Mouse (Mus musculus) yolk sac, embryonic 10.5 days (tissue): ENCODE measurements at regions not wholly inside any gene's neighbourhood (a gene's known extent, or its start where the extent isn't known, plus 50 kb on each side); places are given as distances from the start of the nearest gene placed in this dataset.

Experiments
- DNase-seq: peaks from one replicate; pipeline ENCODE4 v3.0.0-alpha.2; 2017; ENCODE audit warnings: low spot score

GRCm38 (mm10) chr4:31697769-31698505 lies 266.0 kb upstream of the Map3k7 start:
- DNase-seq: peak; percentile 10

- no peak for DNase-seq
Observed at GRCm38 (mm10) chr4:31698506-31698782, 265.5 kb upstream of the Map3k7 start.

GRCm38 (mm10) chr4:31699296-31699695 lies 264.6 kb upstream of the Map3k7 start:
- no peak for DNase-seq

- no peak for DNase-seq
Observed at GRCm38 (mm10) chr4:31714054-31714651, 249.7 kb upstream of the Map3k7 start.

- DNase-seq: no peak
Observed at GRCm38 (mm10) chr4:31723501-31723900, 240.4 kb upstream of the Map3k7 start.

- no peak for DNase-seq
Observed at GRCm38 (mm10) chr4:31724400-31724799, 239.5 kb upstream of the Map3k7 start.

GRCm38 (mm10) chr4:31727498-31728148 lies 236.3 kb upstream of the Map3k7 start:
- DNase-seq: no peak

GRCm38 (mm10) chr4:31728149-31728516 lies 235.8 kb upstream of the Map3k7 start:
- DNase-seq: no peak

GRCm38 (mm10) chr4:31743776-31744175 lies 220.1 kb upstream of the Map3k7 start:
- DNase-seq: no peak

GRCm38 (mm10) chr4:31744431-31744830 lies 219.5 kb upstream of the Map3k7 start:
- no peak for DNase-seq

GRCm38 (mm10) chr4:31753677-31754312 lies 210.1 kb upstream of the Map3k7 start:
- no peak for DNase-seq

- DNase-seq: no peak
Observed at GRCm38 (mm10) chr4:31757126-31757525, 206.8 kb upstream of the Map3k7 start.

GRCm38 (mm10) chr4:31760116-31760515 lies 203.8 kb upstream of the Map3k7 start:
- no peak for DNase-seq

- DNase-seq: no peak
Observed at GRCm38 (mm10) chr4:31762199-31762598, 201.7 kb upstream of the Map3k7 start.

GRCm38 (mm10) chr4:31768026-31768626 lies 195.8 kb upstream of the Map3k7 start:
- DNase-seq: no peak

GRCm38 (mm10) chr4:31769325-31769724 lies 194.6 kb upstream of the Map3k7 start:
- DNase-seq: no peak

- no peak for DNase-seq
Observed at GRCm38 (mm10) chr4:31786284-31786683, 177.6 kb upstream of the Map3k7 start.

- DNase-seq: no peak
Observed at GRCm38 (mm10) chr4:31817574-31818240, 146.2 kb upstream of the Map3k7 start.

- no peak for DNase-seq
Observed at GRCm38 (mm10) chr4:31819521-31820259, 144.2 kb upstream of the Map3k7 start.

GRCm38 (mm10) chr4:31823574-31824348 lies 140.1 kb upstream of the Map3k7 start:
- peak; percentile 50 for DNase-seq
